Mouse (Mus musculus) heart, adult 2 months (tissue): Measurements from ENCODE around the gene Cmpk2. TPM values are rescaled to one million over a fixed set of nuclear protein-coding genes. Genes with fewer than 3 reads are reported as not detected.
"Not testable (repeated sequence)": the region's sequence is repeated elsewhere in the genome, so short reads cannot be mapped to it uniquely, and the experiment has no call there.

Experiments
- DNase-seq, 2 experiments: peaks; one replicate each; pipeline ENCODE4 v3.0.0; 2021
- H3K27ac ChIP-seq: fragments of 200-600 bp; 2 replicates; pipeline ENCODE4 v1.8.1; 2022
- H3K27me3 ChIP-seq: fragments of 200-500 bp; 2 replicates; pipeline ENCODE4 v1.6.1; 2012; ENCODE audit warnings: mild to moderate bottlenecking, low read length, inconsistent platforms, mixed read lengths; ENCODE audit not compliant: control insufficient read depth, insufficient read depth
- H3K36me3 ChIP-seq: fragments of 200-500 bp; 2 replicates; pipeline ENCODE4 v1.6.1; 2012; ENCODE audit warnings: low read length, inconsistent platforms; ENCODE audit not compliant: control insufficient read depth, insufficient read depth
- H3K4me1 ChIP-seq: fragments of 200-500 bp; 2 replicates; pipeline ENCODE4 v1.6.1; 2011; ENCODE audit warnings: low read length; ENCODE audit not compliant: control insufficient read depth, insufficient read depth
- H3K4me3 ChIP-seq: fragments of 200-600 bp; 2 replicates; pipeline ENCODE4 v1.8.1; 2022
- H3K79me2 ChIP-seq: fragments of 200-500 bp; replicated peaks from 2 replicates; pipeline ENCODE4 v1.6.1; 2012; ENCODE audit warnings: mild to moderate bottlenecking, inconsistent platforms, low read length, moderate library complexity, mixed read lengths; ENCODE audit not compliant: control insufficient read depth, insufficient read depth
- H3K9ac ChIP-seq: fragments of 200-500 bp; 2 replicates; pipeline ENCODE4 v1.6.1; 2012; ENCODE audit warnings: low read depth, mild to moderate bottlenecking, control low read depth, inconsistent platforms, low read length, mixed read lengths
- CTCF ChIP-seq: fragments of 200-600 bp; IDR thresholded peaks from 2 replicates; pipeline ENCODE4 v1.8.1; 2022; ENCODE audit warnings: antibody characterized with exemption, mild to moderate bottlenecking, moderate library complexity
- EP300 ChIP-seq: fragments of 200-500 bp; IDR thresholded peaks from 2 replicates; pipeline ENCODE4 v1.6.1; 2011; ENCODE audit warnings: low read depth, low read length, control low read depth; ENCODE audit not compliant: insufficient read depth
- POLR2A ChIP-seq: fragments of 200-500 bp; IDR thresholded peaks from 2 replicates; pipeline ENCODE4 v1.6.1; 2011; ENCODE audit warnings: mild to moderate bottlenecking, low read depth, low read length, control low read depth; ENCODE audit not compliant: insufficient read depth
- WGBS: fragments of 180-500 bp; shearing (Covaris S2); methylation state at CpG from one replicate; pipeline ENCODE4 v1.1.7; 2018; 5-methylcytosine and 5-hydroxymethylcytosine counted together
- intact Hi-C: fragments of 180-260 bp; cut with DNase I; formaldehyde crosslinking; loops from one replicate; pipeline ENCODE4 v1.15.1; 2025
- polyA plus RNA-seq: library from polyadenylated mRNA; depleted of rRNA; stranded (reverse); fragments of >200 nt; gene quantifications from 2 replicates; pipeline ENCODE4 v1.2.3, GENCODE M21; 2012
- total RNA-seq, 2 experiments: library from RNA; stranded (reverse); gene quantifications; 2 replicates each; pipeline ENCODE4 v1.2.3; 2021

Gene Cmpk2
- total and polyA plus RNA-seq, 3 experiments, result 3.8 to 4.5 (median 4.2) TPM

GRCm38 (mm10) chr12:26472770-26473481 lies 3.9 kb downstream of the Cmpk2 start:
- 79% methylated on average over 3 of the region's 3 CpGs for WGBS
- H3K79me2 ChIP-seq, result no peaks in the 10 kb centered on the region
- TF ChIP-seq POLR2A, result no peak
- no peak for TF ChIP-seq EP300
- TF ChIP-seq CTCF, result no peak
- peaks cover 4% of the 10 kb centered on the region for H3K36me3 ChIP-seq
- intact Hi-C loops, result no loop called here
- no peak overlapping the region for H3K9ac ChIP-seq
- H3K4me3 ChIP-seq, result no peak overlapping the region
- H3K4me1 ChIP-seq, result peaks cover 8% of the 10 kb centered on the region
- no peaks in the 10 kb centered on the region for H3K27me3 ChIP-seq
- H3K27ac ChIP-seq, result no peak overlapping the region
- DNase-seq, result no peak

- Histone ChIP-seq H3K36me3 (peaks cover 6% of the 10 kb centered on the region), H3K4me1 (peaks cover 7% of the 10 kb centered on the region), H3K27me3 (no peaks in the 10 kb centered on the region), H3K27ac (no peak overlapping the region), H3K4me3 (no peak overlapping the region), H3K9ac (no peak overlapping the region), H3K79me2 (no peaks in the 10 kb centered on the region)
- TF ChIP-seq EP300, result no peak
- no peak for TF ChIP-seq CTCF
- TF ChIP-seq POLR2A, result no peak
- 92% methylated on average over 6 of the region's 6 CpGs for WGBS
- intact Hi-C loops, result no loop called here
- DNase-seq, result no peak
These were observed 4.7 kb downstream of the Cmpk2 start for GRCm38 (mm10) chr12:26473746-26474145.

- no peaks in the 10 kb centered on the region for H3K79me2 ChIP-seq
- TF ChIP-seq CTCF, result no peak
- TF ChIP-seq EP300, result no peak
- no peak for TF ChIP-seq POLR2A
- no peaks in the 10 kb centered on the region; the same call in none of the 2 replicates for H3K4me1 ChIP-seq
- intact Hi-C loops, result no loop called here
- H3K36me3 ChIP-seq, result peaks cover 2% of the 10 kb centered on the region; the same call in 1 of the 2 replicates
- H3K27ac ChIP-seq, result no peak overlapping the region
- no peak for DNase-seq
- H3K9ac ChIP-seq, result no peak overlapping the region
- 82% methylated on average over 5 of the region's 5 CpGs for WGBS
- no peaks in the 10 kb centered on the region for H3K27me3 ChIP-seq
- no peak overlapping the region for H3K4me3 ChIP-seq
These were observed 8.2 kb downstream of the Cmpk2 start for GRCm38 (mm10) chr12:26477198-26477597.

- no peak for TF ChIP-seq CTCF
- no peak for TF ChIP-seq EP300
- TF ChIP-seq POLR2A, result no peak
- no peaks in the 10 kb centered on the region; the same call in none of the 2 replicates for H3K4me1 ChIP-seq
- DNase-seq, result peak in 1 of 2 experiments; percentile 59
- H3K27ac ChIP-seq, result no peak overlapping the region
- peaks cover 2% of the 10 kb centered on the region; the same call in 1 of the 2 replicates for H3K36me3 ChIP-seq
- no peak overlapping the region for H3K4me3 ChIP-seq
- no peaks in the 10 kb centered on the region for H3K27me3 ChIP-seq
- H3K79me2 ChIP-seq, result no peaks in the 10 kb centered on the region
- WGBS, result 56% methylated on average over 18 of the region's 18 CpGs
- H3K9ac ChIP-seq, result no peak overlapping the region
- intact Hi-C loops, result no loop called here
These were observed 9.4 kb downstream of the Cmpk2 start for GRCm38 (mm10) chr12:26478196-26479004.

- 87% methylated on average over 12 of the region's 12 CpGs for WGBS
- intact Hi-C loops, DNase-seq: not testable (repeated sequence)
These were observed 17.0 kb downstream of the Cmpk2 start for GRCm38 (mm10) chr12:26485738-26486580.

More at GRCm38 (mm10) chr12:26485738-26486580, 17.0 kb downstream of the Cmpk2 start:
- not testable (repeated sequence) for H3K4me1 ChIP-seq, H3K4me3 ChIP-seq, H3K79me2 ChIP-seq, H3K27me3 ChIP-seq, H3K27ac ChIP-seq, H3K36me3 ChIP-seq, H3K9ac ChIP-seq
